Mouse (Mus musculus) stomach, postnatal 0 days (tissue): ENCODE results near the gene Efs. TPM values are rescaled to one million over a fixed set of nuclear protein-coding genes. Genes with fewer than 3 reads are reported as not detected.

Source experiments
- ATAC-seq: fragments of 200-750 bp; cut with Nextera tagmentation; 2 replicates; pipeline ENCODE4 v1.8.0; 2017; ENCODE audit not compliant: low FRiP score, low TSS enrichment
- DNase-seq: peaks from one replicate; pipeline ENCODE4 v3.0.0-alpha.2; 2016; ENCODE audit warnings: low spot score
- H3K27ac ChIP-seq: fragments of 300-500 bp; sonication (generic); replicated peaks from 2 replicates; pipeline ENCODE4 v1.5.1; 2014; ENCODE audit warnings: mild to moderate bottlenecking, control low read depth
- H3K27me3 ChIP-seq: fragments of 300-500 bp; sonication (generic); 2 replicates; pipeline ENCODE4 v1.6.1; 2014; ENCODE audit warnings: low read length; ENCODE audit not compliant: control insufficient read depth, insufficient read depth
- H3K36me3 ChIP-seq: fragments of 300-500 bp; sonication (generic); 2 replicates; pipeline ENCODE4 v1.6.1; 2014; ENCODE audit warnings: low read length, mixed read lengths; ENCODE audit not compliant: control insufficient read depth, insufficient read depth
- H3K4me1 ChIP-seq: fragments of 300-500 bp; sonication (generic); replicated peaks from 2 replicates; pipeline ENCODE4 v1.6.1; 2014; ENCODE audit warnings: antibody characterized with exemption; ENCODE audit not compliant: control insufficient read depth, insufficient read depth
- H3K4me2 ChIP-seq: fragments of 300-500 bp; sonication (generic); replicated peaks from 2 replicates; pipeline ENCODE4 v1.6.1; 2014; ENCODE audit warnings: low read depth, mild to moderate bottlenecking, control low read depth, moderate library complexity
- H3K4me3 ChIP-seq: fragments of 300-500 bp; sonication (generic); 2 replicates; pipeline ENCODE4 v1.5.1; 2014; ENCODE audit warnings: low read depth, low read length, control low read depth
- H3K9ac ChIP-seq: fragments of 300-500 bp; sonication (generic); 2 replicates; pipeline ENCODE4 v1.6.1; 2014; ENCODE audit warnings: mild to moderate bottlenecking, low read length, control low read depth, mixed read lengths
- H3K9me3 ChIP-seq: fragments of 300-500 bp; sonication (generic); 2 replicates; pipeline ENCODE4 v1.6.1; 2016; ENCODE audit warnings: low read length; ENCODE audit not compliant: control insufficient read depth
- CTCF ChIP-seq: IDR thresholded peaks from 2 replicates; pipeline ENCODE4 v1.5.1; 2016; ENCODE audit warnings: antibody characterized with exemption, low read depth, mild to moderate bottlenecking, moderate library complexity
- EP300 ChIP-seq: optimal IDR thresholded peaks from 2 replicates; pipeline ENCODE3; 2016; ENCODE audit warnings: antibody characterized with exemption
- WGBS: fragments of 180-500 bp; shearing (Covaris S2); extraction: QIAGEN DNeasy Blood & Tissue Kit; methylation state at CpG from one replicate; pipeline ENCODE4 v1.1.7; 2014; 5-methylcytosine and 5-hydroxymethylcytosine counted together
- polyA plus RNA-seq: library from polyadenylated mRNA; unstranded; fragments of >200 nt; fragmentation: Nextera tagmentation; extraction: Ambion mirVana; gene quantifications from 2 replicates; pipeline ENCODE4 v1.2.1, GENCODE M21; 2015

The Efs gene
- polyA plus RNA-seq, 1 experiment from 2014 or later, result 14.1 TPM

GRCm38 (mm10) chr14:54945975-54946704 is 20.2 kb upstream of the Efs start:
- Histone ChIP-seq H3K27ac (no peak overlapping the region), H3K4me3 (no peak overlapping the region), H3K4me2 (no peak overlapping the region), H3K9me3 (no peaks in the 10 kb centered on the region), H3K27me3 (no peaks in the 10 kb centered on the region), H3K36me3 (no peaks in the 10 kb centered on the region), H3K4me1 (no peaks in the 10 kb centered on the region), H3K9ac (no peak overlapping the region)
- TF ChIP-seq EP300, result no peak
- TF ChIP-seq CTCF, result no peak
- DNase-seq (no peak), ATAC-seq (no peak)
- 75% methylated on average over 19 of the region's 19 CpGs for WGBS

- Histone ChIP-seq H3K27me3 (no peaks in the 10 kb centered on the region), H3K4me2 (no peak overlapping the region), H3K9me3 (no peaks in the 10 kb centered on the region), H3K4me3 (no peak overlapping the region), H3K36me3 (no peaks in the 10 kb centered on the region), H3K4me1 (no peaks in the 10 kb centered on the region), H3K9ac (no peak overlapping the region), H3K27ac (no peak overlapping the region)
- DNase-seq (no peak), ATAC-seq (no peak)
- TF ChIP-seq CTCF, result no peak
- TF ChIP-seq EP300, result no peak
- WGBS, result 80% methylated on average over 2 of the region's 2 CpGs
Measured at GRCm38 (mm10) chr14:54944939-54945338, 19.0 kb upstream of the Efs start.

- Histone ChIP-seq H3K4me1 (no peaks in the 10 kb centered on the region), H3K9me3 (no peaks in the 10 kb centered on the region), H3K36me3 (no peaks in the 10 kb centered on the region), H3K27ac (no peak overlapping the region), H3K4me2 (no peak overlapping the region), H3K9ac (no peak overlapping the region), H3K4me3 (no peak overlapping the region), H3K27me3 (no peaks in the 10 kb centered on the region)
- WGBS, result 93% methylated on average over 7 of the region's 7 CpGs
- ATAC-seq (no peak), DNase-seq (no peak)
- TF ChIP-seq EP300 (no peak), CTCF (no peak)
Measured at GRCm38 (mm10) chr14:54943971-54944370, 18.0 kb upstream of the Efs start.

GRCm38 (mm10) chr14:54942479-54942878 is 16.6 kb upstream of the Efs start:
- DNase-seq (no peak), ATAC-seq (no peak)
- no peak for TF ChIP-seq CTCF
- TF ChIP-seq EP300, result no peak
- H3K9ac ChIP-seq, result no peak overlapping the region
- H3K27me3 ChIP-seq, result no peaks in the 10 kb centered on the region
- H3K36me3 ChIP-seq, result no peaks in the 10 kb centered on the region
- no peak overlapping the region for H3K4me2 ChIP-seq
- no peak overlapping the region for H3K4me3 ChIP-seq
- no peaks in the 10 kb centered on the region for H3K9me3 ChIP-seq
- no peaks in the 10 kb centered on the region for H3K4me1 ChIP-seq
- H3K27ac ChIP-seq, result no peak overlapping the region
- 91% methylated on average over 8 of the region's 8 CpGs for WGBS

GRCm38 (mm10) chr14:54941024-54941978 is 15.4 kb upstream of the Efs start:
- Histone ChIP-seq H3K27me3 (no peaks in the 10 kb centered on the region), H3K4me2 (no peak overlapping the region), H3K9me3 (no peaks in the 10 kb centered on the region), H3K9ac (no peak overlapping the region), H3K27ac (no peak overlapping the region), H3K4me1 (no peaks in the 10 kb centered on the region), H3K4me3 (no peak overlapping the region), H3K36me3 (no peaks in the 10 kb centered on the region)
- ATAC-seq (no peak), DNase-seq (no peak)
- no peak for TF ChIP-seq EP300
- TF ChIP-seq CTCF, result no peak
- 59% methylated on average over 13 of the region's 13 CpGs for WGBS

GRCm38 (mm10) chr14:54940176-54940530 is 14.2 kb upstream of the Efs start:
- no peak overlapping the region for H3K4me2 ChIP-seq
- H3K4me3 ChIP-seq, result no peak overlapping the region
- ATAC-seq, result no peak
- H3K9me3 ChIP-seq, result no peaks in the 10 kb centered on the region
- TF ChIP-seq EP300, result no peak
- TF ChIP-seq CTCF, result no peak
- H3K4me1 ChIP-seq, result no peaks in the 10 kb centered on the region
- H3K27ac ChIP-seq, result no peak overlapping the region
- H3K27me3 ChIP-seq, result no peaks in the 10 kb centered on the region
- H3K9ac ChIP-seq, result no peak overlapping the region
- no peak for DNase-seq
- WGBS, result 66% methylated on average over 3 of the region's 3 CpGs
- no peaks in the 10 kb centered on the region for H3K36me3 ChIP-seq
